Mouse (Mus musculus) urinary bladder, postnatal 25 days (tissue): Measurements from ENCODE around the gene Dpf2.

Experiments used
- DNase-seq: peaks from one replicate; pipeline ENCODE4 v3.0.0; 2022; ENCODE audit warnings: low spot score

Dpf2 gene

GRCm38 (mm10) chr19:5935691-5936090, 22.9 kb upstream of the Dpf2 start:
- no peak for DNase-seq

DNA sequence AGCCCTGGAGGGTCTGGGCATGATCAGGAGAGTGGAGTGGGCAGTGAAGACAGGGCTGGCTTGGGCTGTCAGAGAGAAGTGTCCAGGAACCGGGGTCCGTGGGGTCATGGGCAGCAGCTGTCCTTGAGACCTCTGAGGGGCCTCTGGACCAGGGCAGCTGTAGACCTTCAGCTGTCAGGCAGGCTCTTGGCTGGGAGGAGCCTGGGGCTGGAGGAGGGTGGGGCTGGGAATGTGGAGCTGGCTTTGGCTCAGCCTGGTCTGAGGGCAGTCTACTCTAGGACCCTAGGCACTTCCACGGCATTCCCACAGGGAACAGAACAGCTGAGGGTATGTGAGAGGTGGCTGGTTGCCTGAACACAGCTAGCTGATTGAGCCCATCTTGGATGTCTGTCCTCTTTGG, 22.5 kb upstream of the Dpf2 start:
- peak; percentile 52 for DNase-seq

- no peak for DNase-seq
These were observed 17.1 kb upstream of the Dpf2 start for GRCm38 (mm10) chr19:5929634-5930596.

- no peak for DNase-seq
These were observed 15.7 kb upstream of the Dpf2 start for GRCm38 (mm10) chr19:5928546-5928945.

DNA sequence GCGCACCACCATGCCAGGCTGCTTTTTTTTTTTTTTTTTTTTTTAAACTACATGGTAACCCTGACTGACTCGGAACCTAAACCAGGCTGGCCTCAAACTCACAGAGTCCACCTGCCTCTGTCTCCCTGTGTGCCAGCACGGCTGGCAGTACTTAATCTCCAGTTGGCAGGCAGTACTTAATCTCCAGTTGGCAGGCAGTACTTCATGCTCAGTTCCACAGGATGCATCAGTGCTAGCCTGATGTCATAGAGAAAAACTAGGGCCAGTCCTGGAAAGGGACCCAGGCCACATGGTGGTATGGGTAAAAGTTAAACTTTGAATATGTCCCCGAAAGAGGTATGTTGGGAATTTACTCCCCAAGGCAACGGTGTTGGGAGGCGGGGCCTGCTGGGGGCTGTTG, 15.3 kb upstream of the Dpf2 start:
- no peak for DNase-seq

DNA sequence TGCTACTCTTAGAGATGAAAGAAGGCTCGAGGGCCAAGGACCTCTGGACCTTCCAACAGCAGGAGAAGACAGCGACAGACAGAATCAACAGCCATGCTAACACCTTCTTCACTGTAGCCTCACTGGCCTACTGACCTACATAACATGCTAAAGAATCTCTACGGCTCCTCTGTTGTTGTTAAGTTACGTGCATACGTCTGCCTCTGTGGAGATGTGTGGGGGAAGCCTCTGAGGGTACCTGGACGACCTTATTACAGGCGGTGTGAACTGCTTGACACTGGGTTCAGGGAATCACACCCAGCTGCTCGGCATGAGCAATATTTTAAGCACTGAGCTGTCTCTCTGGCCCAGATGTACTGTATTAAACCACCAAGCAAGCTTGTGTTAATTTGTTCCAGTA, 14.7 kb upstream of the Dpf2 start:
- no peak for DNase-seq

GRCm38 (mm10) chr19:5927026-5927425, 14.2 kb upstream of the Dpf2 start:
- DNase-seq: no peak

DNA sequence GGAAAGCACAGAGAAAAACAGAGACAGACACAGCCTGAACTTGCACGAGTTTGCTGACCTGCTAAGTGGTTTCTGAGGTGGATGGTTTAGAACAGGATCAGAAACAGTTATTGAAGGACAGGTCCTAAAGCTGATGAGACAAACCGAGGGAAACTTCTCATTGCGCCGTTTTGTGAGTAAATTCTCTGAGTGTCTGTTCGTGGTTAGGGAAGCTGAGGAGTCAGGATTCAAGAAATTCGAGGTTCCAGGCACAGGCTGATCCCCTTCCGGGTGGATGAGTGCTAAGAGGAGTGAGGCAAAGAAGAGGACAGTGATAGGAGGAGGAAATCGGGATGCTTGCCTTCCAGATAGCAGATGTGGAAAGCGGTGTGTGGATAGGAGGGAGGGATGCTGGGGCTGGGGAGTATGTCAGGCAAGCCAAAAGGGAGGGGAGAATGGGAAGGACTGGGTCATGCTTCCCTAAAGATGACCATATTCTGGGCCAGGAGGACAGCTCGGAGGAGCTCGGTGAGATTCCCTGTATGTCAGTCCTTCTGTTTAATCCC, 12.6 kb upstream of the Dpf2 start:
- DNase-seq: no peak

DNA sequence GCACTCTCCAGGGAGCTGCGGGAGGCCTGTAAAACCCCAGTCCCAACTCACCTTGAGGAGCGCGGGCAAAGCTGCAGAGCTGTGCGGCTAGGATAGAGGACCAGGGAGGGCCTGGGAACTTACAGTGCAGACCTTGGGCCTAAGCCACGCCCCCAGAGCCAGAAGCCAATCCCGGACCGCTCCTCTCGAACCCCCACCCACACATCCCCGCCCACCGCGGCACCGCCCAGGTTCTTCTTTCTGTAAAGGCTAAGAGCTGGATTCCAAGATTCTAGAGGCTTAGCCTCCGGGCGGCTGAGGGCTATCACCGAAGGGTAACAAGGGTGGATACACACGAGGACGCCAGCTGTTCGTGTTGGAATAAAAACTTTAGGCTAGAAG, 11.9 kb upstream of the Dpf2 start, which contains the start of gene Cdc42ep2:
Cdc42ep2 (minus strand) TSS at position 104 of the 381 bp plus-strand sequence.
- peak; percentile 96 for DNase-seq

DNA sequence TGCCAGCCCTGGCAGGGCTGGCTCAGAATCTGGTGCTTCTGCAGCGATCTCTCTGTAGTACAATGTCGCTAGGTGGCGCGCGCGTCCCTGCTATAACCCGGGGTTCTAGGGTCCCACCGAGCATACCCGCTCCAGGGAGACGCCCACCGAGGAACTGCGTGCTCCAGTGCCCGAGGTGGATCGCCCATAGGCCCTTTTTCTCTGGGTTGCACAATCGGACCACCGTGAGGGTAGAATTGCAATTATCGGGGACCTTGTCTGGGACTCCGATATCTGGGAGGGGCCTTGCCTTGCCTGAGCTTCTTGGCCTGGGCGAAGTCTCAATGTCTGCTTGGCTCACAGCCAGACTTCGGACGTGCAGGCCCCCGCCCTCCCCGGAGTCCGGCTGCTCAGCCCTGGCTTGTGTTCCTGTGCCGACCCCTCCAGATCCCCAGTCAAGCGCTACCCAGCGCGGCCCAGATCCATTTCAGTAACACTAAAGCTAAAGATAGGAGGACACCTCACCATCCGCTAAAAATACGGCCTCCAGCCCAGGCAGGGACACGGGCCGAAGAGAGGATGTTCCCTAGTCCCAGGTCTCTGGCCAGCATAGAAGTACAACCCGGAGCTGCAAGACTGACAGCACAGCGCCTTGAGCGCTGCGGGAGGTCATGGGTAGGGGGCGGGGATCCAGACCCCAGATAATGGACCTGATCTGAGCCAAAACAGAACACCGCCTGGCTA, 11.3 kb upstream of the Dpf2 start:
- DNase-seq: peak; percentile 90

DNA sequence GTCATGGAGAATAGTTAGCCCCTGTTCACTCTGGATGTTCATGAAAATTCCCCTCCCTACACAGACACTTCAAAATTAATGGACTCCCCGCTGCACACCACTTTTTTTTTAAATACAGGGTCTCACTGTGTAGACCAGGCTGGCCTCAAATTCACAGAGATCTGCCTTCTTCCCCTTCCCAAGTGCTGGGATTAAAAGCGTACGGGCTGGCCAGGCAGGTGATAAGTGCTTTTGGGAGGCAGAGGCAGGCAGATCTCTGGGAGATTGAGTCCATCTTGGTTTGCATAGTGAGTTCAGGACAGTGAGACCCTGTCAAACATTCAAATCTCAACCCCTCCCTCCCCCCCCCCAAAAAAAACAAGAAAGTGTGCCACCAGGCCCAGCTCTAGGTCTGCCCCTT, 10.2 kb upstream of the Dpf2 start:
- no peak for DNase-seq

DNA sequence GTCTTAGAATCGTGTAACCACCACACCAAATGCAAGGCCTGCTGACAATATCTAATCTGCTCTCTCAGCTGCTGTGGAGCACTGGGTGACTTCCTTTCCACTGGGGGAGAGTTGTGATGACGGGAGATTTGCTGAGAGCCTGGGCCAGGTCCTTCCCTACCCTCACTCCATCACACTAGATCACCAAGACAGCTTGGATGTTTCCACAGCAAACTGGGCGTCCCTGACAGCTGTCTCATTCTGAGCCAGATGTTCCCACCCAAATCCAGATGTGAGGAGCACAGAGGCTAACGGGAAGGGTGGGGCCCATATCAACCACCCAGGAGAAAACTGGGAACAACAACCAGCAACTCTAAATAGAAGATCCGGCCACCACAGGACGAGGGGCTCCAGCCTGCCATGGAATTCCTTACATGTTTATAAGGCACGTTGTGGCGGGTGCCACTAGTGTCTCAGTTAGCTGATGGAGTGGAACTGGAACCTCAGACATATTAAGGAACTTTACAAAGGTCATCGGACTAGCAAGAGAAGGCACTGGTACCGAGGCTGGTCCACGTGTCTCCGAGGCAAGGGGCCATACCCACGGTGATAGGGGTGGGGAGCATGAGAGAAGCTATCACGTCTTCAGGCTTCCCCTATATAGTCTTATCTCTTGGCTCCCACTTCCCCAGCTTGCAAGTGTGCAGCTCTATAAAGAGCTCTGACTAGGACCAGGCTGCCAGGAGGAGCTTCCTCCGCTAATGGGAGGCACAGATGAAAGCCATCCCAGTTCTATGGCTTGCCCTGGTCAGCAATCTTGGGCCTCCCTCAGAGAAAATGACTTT, 9.5 kb upstream of the Dpf2 start:
- DNase-seq: no peak

DNA sequence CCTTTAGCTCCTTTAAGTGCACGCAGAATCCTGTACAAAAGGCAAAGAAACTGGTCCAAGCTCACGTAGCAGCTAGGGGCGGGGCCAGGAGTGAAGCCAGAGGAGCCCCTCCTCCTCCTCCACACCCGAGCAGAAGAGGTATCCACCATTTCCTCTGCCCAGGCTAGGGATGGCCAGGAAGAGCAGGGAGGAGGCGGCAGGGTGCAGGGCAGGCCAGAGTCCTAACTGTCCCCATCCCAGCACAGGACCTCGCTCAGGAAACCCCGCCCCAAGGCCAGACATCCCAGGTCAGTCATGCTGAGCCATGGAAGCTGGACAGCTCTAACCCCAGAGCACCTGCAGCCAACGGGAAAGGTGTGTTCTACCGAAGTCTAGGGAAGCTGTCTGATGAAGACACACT, 8.9 kb upstream of the Dpf2 start:
- no peak for DNase-seq

GRCm38 (mm10) chr19:5912103-5913006, 455 bp downstream of the Dpf2 start:
- peak; percentile 99 for DNase-seq

- DNase-seq: no peak
These were observed 1.2 kb downstream of the Dpf2 start for GRCm38 (mm10) chr19:5911430-5912102.

DNA sequence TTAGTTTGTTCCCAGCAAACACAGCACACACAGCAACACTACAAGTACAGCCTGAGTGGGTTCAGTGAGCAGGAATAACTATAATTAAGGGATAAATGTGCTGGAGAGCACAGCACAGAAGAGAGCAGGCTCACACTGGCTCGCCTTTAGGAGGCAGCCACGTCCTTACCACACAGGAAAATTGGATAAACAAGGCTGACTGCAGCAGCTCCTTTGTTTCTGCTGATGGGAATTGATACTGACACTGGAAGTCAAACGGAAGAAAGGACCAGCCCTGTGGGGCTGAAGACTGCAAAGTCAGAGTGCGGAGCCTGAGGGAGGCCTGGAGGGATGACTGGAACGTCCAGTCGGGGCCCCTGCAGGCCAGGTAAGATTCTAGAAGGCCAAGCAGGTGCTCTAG, 2.6 kb downstream of the Dpf2 start:
- DNase-seq: no peak

DNA sequence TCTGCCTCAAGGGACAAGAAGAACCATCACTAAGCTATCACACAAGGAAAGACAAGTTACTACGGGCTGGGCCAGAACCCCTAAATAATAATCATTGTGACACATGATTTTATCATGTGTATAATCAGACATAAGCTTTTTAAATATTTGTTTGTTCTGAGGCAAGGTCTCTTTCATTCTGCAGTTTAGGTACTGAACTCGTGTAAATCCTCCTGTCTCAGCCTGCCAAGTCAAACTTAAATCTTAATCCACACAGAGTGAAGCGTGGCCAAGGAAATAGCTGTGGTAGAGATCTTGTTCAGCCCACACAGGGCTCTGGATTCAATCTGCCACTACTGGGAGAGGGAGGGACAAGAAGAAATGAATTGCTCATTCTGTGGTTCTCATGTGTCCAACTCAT, 5.5 kb downstream of the Dpf2 start:
- no peak for DNase-seq

DNA sequence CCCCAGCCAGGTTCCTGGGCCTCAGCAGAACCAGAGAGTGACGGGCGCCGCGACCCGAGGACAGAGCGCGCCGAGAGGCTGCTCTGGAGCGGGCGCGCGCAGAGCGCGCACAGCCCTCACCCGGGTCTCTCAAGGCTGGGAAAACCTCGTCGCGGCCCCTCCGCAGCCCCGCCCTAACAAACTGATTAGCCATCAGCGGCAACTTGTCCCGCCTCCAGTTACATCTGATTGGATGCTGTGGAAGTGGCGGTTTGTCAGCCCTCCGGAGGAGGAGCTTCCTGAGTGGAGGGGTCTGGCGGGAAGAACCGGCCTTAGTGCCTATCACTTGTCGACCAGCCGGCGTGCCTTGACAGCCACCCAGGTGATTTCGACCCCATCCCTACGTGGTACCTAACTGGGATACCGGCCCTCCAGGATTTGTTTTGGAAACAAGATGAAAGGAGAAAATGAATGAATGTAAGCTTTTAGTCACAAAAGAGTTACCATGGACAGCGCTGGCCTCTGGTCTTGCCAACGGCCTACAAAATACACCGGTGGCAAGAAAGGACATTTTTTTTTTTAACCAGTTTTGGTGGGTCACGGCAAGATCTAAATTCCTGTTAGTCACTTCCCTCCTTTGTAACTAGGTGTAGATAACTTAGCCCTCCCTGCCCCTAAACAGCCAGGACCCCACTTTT, 18.7 kb downstream of the Dpf2 start, which contains the start of gene Tigd3:
Tigd3 (minus strand) TSS at position 148 of the 677 bp plus-strand sequence.
- DNase-seq: peak; percentile 85

DNA sequence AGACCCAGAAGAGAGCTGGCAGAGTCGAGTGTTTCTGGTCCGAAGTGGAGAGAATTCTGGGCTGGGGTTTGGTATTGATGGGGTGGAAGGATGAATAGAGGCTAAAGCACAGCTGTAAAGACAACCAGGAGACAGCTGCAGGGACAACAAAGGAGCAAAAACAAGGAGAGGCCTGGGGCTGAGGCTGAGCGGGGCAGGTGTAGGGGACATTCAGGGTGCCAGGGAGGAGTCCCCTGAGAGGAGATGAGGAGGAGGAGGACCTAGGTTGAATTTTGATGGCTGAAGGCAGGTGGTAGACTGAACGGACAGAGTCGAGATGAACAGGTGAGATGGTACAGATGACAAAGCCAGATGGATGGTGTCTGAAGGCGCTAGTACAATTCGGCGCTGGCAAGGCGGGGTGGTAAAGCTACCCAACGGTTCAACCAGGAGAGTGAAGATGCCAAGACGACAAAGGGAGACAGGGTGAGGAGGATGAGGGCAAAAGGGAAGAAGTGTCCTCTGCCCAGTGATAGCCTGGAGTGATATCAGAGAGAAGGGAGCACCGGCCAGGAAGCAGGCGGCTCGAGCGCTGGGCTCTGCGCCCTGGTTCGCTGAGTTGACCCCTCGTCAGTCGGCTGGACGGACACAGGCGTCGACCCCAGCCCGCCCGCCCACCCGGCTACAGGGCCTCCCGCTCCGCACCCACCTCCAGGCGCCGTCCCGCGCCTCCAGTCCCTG, 19.4 kb downstream of the Dpf2 start:
- DNase-seq: no peak
